ENCODE assay signal across 9 mouse cellular contexts in the genomic region with DNA sequence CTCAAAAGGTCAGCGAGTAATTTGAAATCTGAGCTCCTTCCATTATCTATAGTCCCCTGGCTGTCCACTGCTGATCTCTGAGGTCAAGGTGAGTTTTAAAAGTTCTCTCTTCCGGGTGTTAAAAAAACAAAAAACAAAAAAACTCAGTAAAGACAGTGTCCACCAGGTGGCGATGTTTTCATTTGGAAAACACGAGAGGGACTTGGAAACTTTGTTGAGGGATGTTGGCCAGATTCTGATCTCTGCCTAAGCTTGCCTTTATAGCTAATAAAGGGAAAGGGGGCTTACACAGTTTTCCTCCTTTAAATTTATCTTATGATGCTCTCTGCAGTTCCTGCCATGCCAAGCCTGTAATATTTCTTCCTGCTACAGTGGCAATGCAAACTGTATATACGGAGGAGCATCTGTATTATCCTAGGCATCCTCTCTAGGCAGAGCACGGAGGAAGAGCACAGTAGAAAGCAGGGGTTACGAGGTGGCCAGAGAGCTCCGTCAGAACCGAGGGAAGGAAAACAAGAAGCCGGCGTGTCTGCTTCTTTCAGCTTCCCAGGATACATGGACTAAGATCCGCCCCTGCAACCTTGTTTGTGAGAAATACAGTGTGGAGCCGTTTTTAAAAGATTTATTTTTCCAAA.
A peak's percentile ranks its signal among the peaks of the same experiment; 100 is the strongest.
DNase-seq lines count a peak whose midpoint lies in the region; ATAC-seq and TF ChIP-seq lines count a peak whose summit lies in the region.
"Had no signal": no experiment of that assay in that cellular context is flagged by ENCODE, and none has a peak within 500 bp of the region (broad histone marks: within the 10 kb centered on the region; RNA-seq: fewer than 3 reads in every experiment).

No protein-coding gene starts in this region.

- intact Hi-C loops in left cerebral cortex, postnatal 10 days (cut with DNase I): loop anchor here (5.0 to 10.0 kb wide), 2 partner anchors 1132 to 1305 kb away; a partner anchor contains a TSS

- no peak; the same call in 1 of the 2 replicates for ATAC-seq in midbrain, embryonic 16.5 days

- 0 out of 2 replicates have a peak, but pooled peaks cover 9% of the 10 kb centered on the region for H3K27me3 ChIP-seq in heart, embryonic 10.5 days (ENCODE audit: insufficient read depth, poor library complexity, severe bottlenecking)
- H3K27me3 ChIP-seq in midbrain, embryonic 16.5 days (ENCODE audit: control insufficient read depth, insufficient read depth, low read depth, low read length): no peaks in the 10 kb centered on the region

- no peaks in the 10 kb centered on the region for H3K4me1 ChIP-seq in heart, embryonic 10.5 days
- no peaks in the 10 kb centered on the region for H3K4me1 ChIP-seq in ES-E14 (ENCODE audit: control insufficient read depth in 2 of 2, insufficient read depth in 2 of 2, low read length in 2 of 2, poor library complexity in 1 of 2)
- peaks cover 6% of the 10 kb centered on the region; the same call in 1 of the 2 replicates for H3K4me1 ChIP-seq in midbrain, embryonic 16.5 days (ENCODE audit: control insufficient read depth, insufficient read depth, low read length)

- peak; percentile 61 for DNase-seq in heart, adult 11 months
- DNase-seq in heart, embryonic 10.5 days (ENCODE audit: low spot score): no peak
- peak; percentile 68 for DNase-seq in ES-E14 (ENCODE audit: low read depth, low spot score)
- peak; percentile 21 for DNase-seq in cerebellum, adult 9-10 months
- DNase-seq in heart, postnatal 4 days: peak; percentile 57
- DNase-seq in left cerebral cortex, postnatal 10 days (ENCODE audit: extremely low spot score in 1 of 2, low spot score in 2 of 2): peak; percentile 30 to 52
- no peak for DNase-seq in thymus, postnatal 14 days

- H3K4me2 ChIP-seq in midbrain, embryonic 16.5 days (ENCODE audit: low read length): no peak overlapping the region
- H3K4me2 ChIP-seq: heart, embryonic 13.5 days had no signal

- H3K27ac ChIP-seq in heart, embryonic 10.5 days: no peak overlapping the region
- no peak overlapping the region for H3K27ac ChIP-seq in ES-E14 (ENCODE audit: insufficient read depth, low read depth, low read length, poor library complexity, severe bottlenecking)
- peak overlapping the region; percentile 41; the same call in 1 of the 2 replicates for H3K27ac ChIP-seq in midbrain, embryonic 16.5 days (ENCODE audit: low read length)
- H3K27ac ChIP-seq: heart, embryonic 13.5 days had no signal

- in situ Hi-C loops in ES-E14 (cut with MboI; ENCODE audit: low sequenced_read_pairs in 2 of 2, unreplicated experiment in 2 of 2): loop anchor here (5.0 to 25.0 kb wide), 3 partner anchors 450 to 1300 kb away; no protein-coding TSS in a partner anchor

- H3K9ac ChIP-seq in ES-E14 (ENCODE audit: insufficient read depth, low read depth, low read length, poor library complexity, severe bottlenecking): no peak overlapping the region
- no peak overlapping the region for H3K9ac ChIP-seq in midbrain, embryonic 16.5 days (ENCODE audit: low read depth, low read length)
- H3K9ac ChIP-seq: heart, embryonic 13.5 days had no signal

- H3K9me3 ChIP-seq in heart, embryonic 10.5 days: no peaks in the 10 kb centered on the region
- H3K9me3 ChIP-seq in ES-E14 (ENCODE audit: control insufficient read depth, insufficient read depth, low read depth, low read length): no peaks in the 10 kb centered on the region
- H3K9me3 ChIP-seq in midbrain, embryonic 16.5 days (replicated peaks; ENCODE audit: control insufficient read depth, low read length, poor library complexity, severe bottlenecking): no peaks in the 10 kb centered on the region
- H3K9me3 ChIP-seq: heart, embryonic 13.5 days had no signal

- H3K36me3 ChIP-seq in heart, embryonic 10.5 days: no peaks in the 10 kb centered on the region
- no peaks in the 10 kb centered on the region for H3K36me3 ChIP-seq in ES-E14 (ENCODE audit: control insufficient read depth, insufficient read depth, low read length, poor library complexity, severe bottlenecking)
- H3K36me3 ChIP-seq in midbrain, embryonic 16.5 days (ENCODE audit: control insufficient read depth, insufficient read depth, low read length): no peaks in the 10 kb centered on the region
- H3K36me3 ChIP-seq: heart, embryonic 13.5 days had no signal

- no peak overlapping the region for H3K4me3 ChIP-seq in heart, embryonic 10.5 days
- H3K4me3 ChIP-seq in ES-E14 (ENCODE audit: insufficient read depth in 1 of 2, low read depth in 1 of 2, low read length in 2 of 2, poor library complexity in 1 of 2, severe bottlenecking in 1 of 2): no peak overlapping the region
- no peak overlapping the region for H3K4me3 ChIP-seq in midbrain, embryonic 16.5 days (ENCODE audit: low read depth, low read length)
- H3K4me3 ChIP-seq: heart, embryonic 13.5 days had no signal

- 46% methylated on average over 13 of the region's 13 CpGs for WGBS in heart, embryonic 10.5 days
- 41% methylated on average over 13 of the region's 13 CpGs for WGBS in midbrain, embryonic 16.5 days

TF ChIP-seq in ES-E14, 5 proteins besides CTCF, POLR2A, EP300 and RAD21:
- TF ChIP-seq ZC3H11A (IDR thresholded peaks at IDR 0.05; ENCODE audit: borderline replicate concordance, low read depth, low read length): peak; percentile 65; the same call in 1 of the 2 replicates
- TF ChIP-seq HCFC1 (IDR thresholded peaks at IDR 0.05; ENCODE audit: borderline replicate concordance, insufficient read depth, low read length): no peak
- peak; percentile 92 for TF ChIP-seq ZNF384 (IDR thresholded peaks at IDR 0.05; ENCODE audit: low read depth, low read length)
- no peak for TF ChIP-seq MAFK (IDR thresholded peaks at IDR 0.05; ENCODE audit: insufficient read depth, low read depth, low read length)
- no peak for TF ChIP-seq CHD2 (IDR thresholded peaks at IDR 0.05; ENCODE audit: low read depth, low read length)

Comparison
In these comparisons a context has a peak if more than half of its experiments do, and no peak if none do; other contexts are left out.
1. DNase-seq: peak in heart, adult 11 months (single experiment), ES-E14 (single experiment), cerebellum, adult 9-10 months (single experiment), heart, postnatal 4 days (single experiment) and left cerebral cortex, postnatal 10 days (2 of 2); none in heart, embryonic 10.5 days (single experiment) and thymus, postnatal 14 days (single experiment).